Mouse (Mus musculus): ENCODE measurements around the gene Gm42715. TPM values are rescaled to one million over a fixed set of nuclear protein-coding genes. Genes with fewer than 3 reads are reported as not detected.

Gm42715 gene
- polyA plus RNA-seq, 1 experiment from 2014 or later: 11.3 TPM

Small RNA genes lying within 50 kb of the gene (microRNA-seq; reads per million reads assigned to microRNA genes)
- gene Gm47278 (not detected), gene Mir7060 (0.68 reads per million)

Other genes starting within 250 kb of the Gm42715 start
- gene Sephs2, start 245.5 kb upstream of the Gm42715 start, polyA plus RNA-seq (2015; fragmentation: Nextera tagmentation; extraction: Ambion mirVana): 187 and 224 TPM in 2 replicates
- 2.4 and 2.8 TPM in 2 replicates for gene Itgal, start 223.3 kb upstream of the Gm42715 start, polyA plus RNA-seq (2015; fragmentation: Nextera tagmentation; extraction: Ambion mirVana)
- 21.9 and 23.4 TPM in 2 replicates for gene Zfp768, start 174.0 kb upstream of the Gm42715 start, polyA plus RNA-seq (2015; fragmentation: Nextera tagmentation; extraction: Ambion mirVana)
- 11.7 and 13.6 TPM in 2 replicates for gene Zfp747, start 143.5 kb upstream of the Gm42715 start, polyA plus RNA-seq (2015; fragmentation: Nextera tagmentation; extraction: Ambion mirVana)
- 6.9 and 7.2 TPM in 2 replicates for gene 9130019O22Rik, start 132.4 kb upstream of the Gm42715 start, polyA plus RNA-seq (2015; fragmentation: Nextera tagmentation; extraction: Ambion mirVana)
- 8.2 and 10.2 TPM in 2 replicates for gene E430018J23Rik, start 126.0 kb upstream of the Gm42715 start, polyA plus RNA-seq (2015; fragmentation: Nextera tagmentation; extraction: Ambion mirVana)
- 8.5 TPM in 2 replicates for gene Zfp764, start 112.8 kb upstream of the Gm42715 start, polyA plus RNA-seq (2015; fragmentation: Nextera tagmentation; extraction: Ambion mirVana)
- gene Zfp688, start 97.5 kb upstream of the Gm42715 start, polyA plus RNA-seq (2015; fragmentation: Nextera tagmentation; extraction: Ambion mirVana): 20.8 and 23.4 TPM in 2 replicates
- gene Zfp689, start 70.4 kb upstream of the Gm42715 start, polyA plus RNA-seq (2015; fragmentation: Nextera tagmentation; extraction: Ambion mirVana): 4.5 and 5.9 TPM in 2 replicates
- gene Prr14, start 60.0 kb upstream of the Gm42715 start, polyA plus RNA-seq (2015; fragmentation: Nextera tagmentation; extraction: Ambion mirVana): 36.2 and 39.8 TPM in 2 replicates
- gene Fbrs, start 40.4 kb upstream of the Gm42715 start, polyA plus RNA-seq (2015; fragmentation: Nextera tagmentation; extraction: Ambion mirVana): 8.0 and 8.9 TPM in 2 replicates
- 18.4 and 18.6 TPM in 2 replicates for gene Srcap, start 7.6 kb upstream of the Gm42715 start, polyA plus RNA-seq (2015; fragmentation: Nextera tagmentation; extraction: Ambion mirVana)
- gene Tmem265, start 41.8 kb downstream of the Gm42715 start, polyA plus RNA-seq (2015; fragmentation: Nextera tagmentation; extraction: Ambion mirVana): 5.1 and 7.7 TPM in 2 replicates
- 35.7 and 37.7 TPM in 2 replicates for gene Phkg2, start 53.8 kb downstream of the Gm42715 start, polyA plus RNA-seq (2015; fragmentation: Nextera tagmentation; extraction: Ambion mirVana)
- 4.8 and 5.2 TPM in 2 replicates for gene Ccdc189, start 69.0 kb downstream of the Gm42715 start, polyA plus RNA-seq (2015; fragmentation: Nextera tagmentation; extraction: Ambion mirVana)
- 34.3 and 35.2 TPM in 2 replicates for gene Rnf40, start 69.2 kb downstream of the Gm42715 start, polyA plus RNA-seq (2015; fragmentation: Nextera tagmentation; extraction: Ambion mirVana)
- 7.9 and 8.5 TPM in 2 replicates for gene Zfp629, start 96.2 kb downstream of the Gm42715 start, polyA plus RNA-seq (2015; fragmentation: Nextera tagmentation; extraction: Ambion mirVana)
- gene Bcl7c, start 189.3 kb downstream of the Gm42715 start, polyA plus RNA-seq (2015; fragmentation: Nextera tagmentation; extraction: Ambion mirVana): 24.9 and 34.5 TPM in 2 replicates
- gene Ctf1, start 193.2 kb downstream of the Gm42715 start, polyA plus RNA-seq (2015; fragmentation: Nextera tagmentation; extraction: Ambion mirVana): 5.2 and 6.5 TPM in 2 replicates
- 0.07 and 0.12 TPM in 2 replicates for gene Ctf2, start 212.6 kb downstream of the Gm42715 start, polyA plus RNA-seq (2015; fragmentation: Nextera tagmentation; extraction: Ambion mirVana)
- 1.9 and 2.4 TPM in 2 replicates for gene Fbxl19, start 225.0 kb downstream of the Gm42715 start, polyA plus RNA-seq (2015; fragmentation: Nextera tagmentation; extraction: Ambion mirVana)